Mouse (Mus musculus) midbrain, embryonic 16.5 days (tissue): ENCODE measurements at regions not wholly inside any gene's neighbourhood (a gene's known extent, or its start where the extent isn't known, plus 50 kb on each side); places are given as distances from the start of the nearest gene placed in this dataset.

Source experiments
- ATAC-seq: fragments of 200-750 bp; cut with Nextera tagmentation; 2 replicates; pipeline ENCODE4 v1.8.0; 2017; ENCODE audit warnings: moderate TSS enrichment
- H3K27ac ChIP-seq: fragments of 300-500 bp; sonication (generic); 2 replicates; pipeline ENCODE4 v1.5.1; 2014; ENCODE audit warnings: mild to moderate bottlenecking, low read length, mixed read lengths
- H3K27me3 ChIP-seq: fragments of 300-500 bp; sonication (generic); 2 replicates; pipeline ENCODE4 v1.6.1; 2014; ENCODE audit warnings: low read depth, low read length, mixed read lengths; ENCODE audit not compliant: control insufficient read depth, insufficient read depth
- H3K36me3 ChIP-seq: fragments of 300-500 bp; sonication (generic); 2 replicates; pipeline ENCODE4 v1.6.1; 2014; ENCODE audit warnings: mild to moderate bottlenecking, low read length, moderate library complexity, mixed read lengths; ENCODE audit not compliant: control insufficient read depth, insufficient read depth
- H3K4me1 ChIP-seq: fragments of 300-500 bp; sonication (generic); 2 replicates; pipeline ENCODE4 v1.6.1; 2014; ENCODE audit warnings: mild to moderate bottlenecking, low read length, mixed read lengths; ENCODE audit not compliant: control insufficient read depth, insufficient read depth
- H3K4me2 ChIP-seq: fragments of 300-500 bp; sonication (generic); 2 replicates; pipeline ENCODE4 v1.6.1; 2014; ENCODE audit warnings: mild to moderate bottlenecking, low read length, mixed read lengths
- H3K4me3 ChIP-seq: fragments of 300-500 bp; sonication (generic); 2 replicates; pipeline ENCODE4 v1.5.1; 2014; ENCODE audit warnings: low read depth, mild to moderate bottlenecking, low read length, moderate library complexity, mixed read lengths
- H3K9ac ChIP-seq: fragments of 300-500 bp; sonication (generic); 2 replicates; pipeline ENCODE4 v1.6.1; 2014; ENCODE audit warnings: low read depth, low read length, mixed read lengths
- H3K9me3 ChIP-seq: fragments of 300-500 bp; sonication (generic); replicated peaks from 2 replicates; pipeline ENCODE4 v1.6.1; 2014; ENCODE audit warnings: mild to moderate bottlenecking, low read length, mixed read lengths; ENCODE audit not compliant: control insufficient read depth, poor library complexity, severe bottlenecking
- WGBS: fragments of 180-500 bp; shearing (Covaris S2); extraction: QIAGEN DNeasy Blood & Tissue Kit; methylation state at CpG from one replicate; pipeline ENCODE4 v1.1.7; 2014; 5-methylcytosine and 5-hydroxymethylcytosine counted together

GRCm38 (mm10) chr8:26809943-26810342 lies 167.2 kb upstream of the Zfp703 start:
- no peak overlapping the region for H3K4me2 ChIP-seq
- H3K9me3 ChIP-seq, result no peaks in the 10 kb centered on the region
- H3K36me3 ChIP-seq, result no peaks in the 10 kb centered on the region
- no peak overlapping the region for H3K9ac ChIP-seq
- H3K27ac ChIP-seq, result no peak overlapping the region
- H3K4me3 ChIP-seq, result no peak overlapping the region
- H3K27me3 ChIP-seq, result no peaks in the 10 kb centered on the region
- no peak for ATAC-seq
- 88% methylated on average over 7 of the region's 7 CpGs for WGBS
- H3K4me1 ChIP-seq, result peaks cover 11% of the 10 kb centered on the region

- Histone ChIP-seq H3K4me2 (no peak overlapping the region), H3K4me3 (no peak overlapping the region), H3K4me1 (peaks cover 12% of the 10 kb centered on the region), H3K9ac (no peak overlapping the region), H3K27ac (no peak overlapping the region), H3K27me3 (no peaks in the 10 kb centered on the region), H3K36me3 (no peaks in the 10 kb centered on the region), H3K9me3 (no peaks in the 10 kb centered on the region)
- 78% methylated on average over 12 of the region's 12 CpGs for WGBS
- no peak for ATAC-seq
These were observed 165.4 kb upstream of the Zfp703 start for GRCm38 (mm10) chr8:26811533-26812236.

- Histone ChIP-seq H3K4me1 (peaks cover 7% of the 10 kb centered on the region), H3K9ac (no peak overlapping the region), H3K27me3 (no peaks in the 10 kb centered on the region), H3K4me2 (no peak overlapping the region), H3K27ac (no peak overlapping the region), H3K36me3 (no peaks in the 10 kb centered on the region), H3K4me3 (no peak overlapping the region), H3K9me3 (no peaks in the 10 kb centered on the region)
- ATAC-seq, result no peak
- 88% methylated on average over 9 of the region's 9 CpGs for WGBS
These were observed 163.8 kb upstream of the Zfp703 start for GRCm38 (mm10) chr8:26813198-26813815.

GRCm38 (mm10) chr8:26815020-26815584 lies 162.0 kb upstream of the Zfp703 start:
- ATAC-seq, result peak; percentile 39; the same call in 1 of the 2 replicates
- H3K9ac ChIP-seq, result no peak overlapping the region
- whole genome bisulfite sequencing, result 52% methylated on average over 15 of the region's 15 CpGs

GRCm38 (mm10) chr8:26816977-26817376 lies 160.1 kb upstream of the Zfp703 start:
- H3K27me3 ChIP-seq, result no peaks in the 10 kb centered on the region
- no peak overlapping the region for H3K9ac ChIP-seq
- H3K36me3 ChIP-seq, result no peaks in the 10 kb centered on the region
- no peak overlapping the region for H3K4me3 ChIP-seq
- WGBS, result 71% methylated on average over 7 of the region's 7 CpGs
- peaks cover 3% of the 10 kb centered on the region for H3K4me1 ChIP-seq
- ATAC-seq, result no peak
- no peak overlapping the region for H3K27ac ChIP-seq
- no peak overlapping the region for H3K4me2 ChIP-seq
- H3K9me3 ChIP-seq, result no peaks in the 10 kb centered on the region

More at GRCm38 (mm10) chr8:26815020-26815584, 162.0 kb upstream of the Zfp703 start:
- Histone ChIP-seq H3K4me1 (peaks cover 3% of the 10 kb centered on the region), H3K36me3 (no peaks in the 10 kb centered on the region), H3K9me3 (no peaks in the 10 kb centered on the region), H3K4me2 (no peak overlapping the region), H3K27ac (no peak overlapping the region), H3K27me3 (no peaks in the 10 kb centered on the region), H3K4me3 (no peak overlapping the region)

GRCm38 (mm10) chr8:26824189-26824941 lies 152.8 kb upstream of the Zfp703 start:
- no peak overlapping the region for H3K4me2 ChIP-seq
- H3K9me3 ChIP-seq, result no peaks in the 10 kb centered on the region
- 89% methylated on average over 8 of the region's 8 CpGs for WGBS
- no peaks in the 10 kb centered on the region for H3K36me3 ChIP-seq
- H3K4me3 ChIP-seq, result no peak overlapping the region
- H3K27me3 ChIP-seq, result no peaks in the 10 kb centered on the region
- H3K9ac ChIP-seq, result no peak overlapping the region
- H3K4me1 ChIP-seq, result no peaks in the 10 kb centered on the region
- ATAC-seq, result no peak
- H3K27ac ChIP-seq, result no peak overlapping the region

- H3K36me3 ChIP-seq, result no peaks in the 10 kb centered on the region
- H3K4me2 ChIP-seq, result no peak overlapping the region
- no peaks in the 10 kb centered on the region for H3K4me1 ChIP-seq
- no peak overlapping the region for H3K27ac ChIP-seq
- H3K4me3 ChIP-seq, result no peak overlapping the region
- no peak for ATAC-seq
- H3K9me3 ChIP-seq, result no peaks in the 10 kb centered on the region
- no peaks in the 10 kb centered on the region for H3K27me3 ChIP-seq
- no peak overlapping the region for H3K9ac ChIP-seq
- WGBS, result 53% methylated on average over 10 of the region's 10 CpGs
These were observed 148.7 kb upstream of the Zfp703 start for GRCm38 (mm10) chr8:26828311-26828909.

GRCm38 (mm10) chr8:26829313-26829712 lies 147.8 kb upstream of the Zfp703 start:
- H3K9me3 ChIP-seq, result no peaks in the 10 kb centered on the region
- no peak overlapping the region for H3K4me2 ChIP-seq
- no peaks in the 10 kb centered on the region for H3K36me3 ChIP-seq
- H3K9ac ChIP-seq, result no peak overlapping the region
- ATAC-seq, result no peak
- H3K27me3 ChIP-seq, result no peaks in the 10 kb centered on the region
- no peak overlapping the region for H3K4me3 ChIP-seq
- no peak overlapping the region for H3K27ac ChIP-seq
- no peaks in the 10 kb centered on the region for H3K4me1 ChIP-seq
- WGBS, result 88% methylated on average over 4 of the region's 4 CpGs
